Mouse (Mus musculus) thymus, postnatal 14 days (tissue): ENCODE measurements around the gene Dlk2.

Experiments used
- DNase-seq: peaks from one replicate; pipeline ENCODE4 v3.0.0; 2021

Gene Dlk2

DNA sequence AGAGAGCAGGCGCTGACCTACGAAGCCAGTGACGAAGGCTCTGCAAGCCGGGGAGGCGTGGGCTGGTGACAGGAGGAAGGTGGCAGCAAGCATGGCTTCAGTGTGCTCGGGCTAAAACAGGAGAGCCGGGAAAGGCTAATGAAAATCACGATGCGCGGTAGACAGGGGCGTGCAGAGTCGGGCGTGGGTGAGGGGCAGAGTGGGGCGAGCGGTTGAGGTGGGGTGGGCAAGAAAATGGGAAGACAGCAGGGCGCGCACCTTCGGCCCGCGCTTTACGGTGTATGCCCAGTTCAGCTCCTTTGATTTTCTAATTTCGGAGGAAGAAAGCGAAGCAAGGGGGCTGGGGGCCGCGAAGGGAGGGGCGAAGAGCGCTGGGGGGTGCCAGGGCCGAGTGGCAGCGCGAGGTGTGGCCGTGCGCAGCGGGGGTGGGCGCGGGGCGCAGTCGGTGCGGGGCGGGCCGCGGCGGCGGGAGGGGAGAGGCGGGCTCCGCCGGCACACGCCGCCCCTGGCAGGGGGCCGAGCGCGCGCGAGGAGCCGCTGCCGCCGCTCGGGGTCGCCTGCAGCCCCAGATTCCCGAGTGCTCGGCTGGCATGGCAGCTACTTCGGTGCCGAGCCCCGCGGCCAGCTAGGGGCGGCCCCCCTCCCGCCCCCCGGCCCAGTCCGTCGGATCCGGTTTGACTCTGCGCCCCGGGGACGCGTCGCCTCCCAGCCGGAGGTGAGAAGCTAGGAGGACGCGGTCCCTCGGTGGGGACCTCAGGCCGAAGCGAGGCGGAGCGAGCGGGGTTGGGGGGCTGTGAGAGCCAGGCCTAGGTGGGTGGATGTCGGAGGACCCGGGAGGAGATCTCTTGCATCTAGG lies at the start of gene Dlk2:
TSS of gene Dlk2 (plus strand) at position 58 of the 856 bp plus-strand sequence.
- DNase-seq = peak; percentile 20

DNA sequence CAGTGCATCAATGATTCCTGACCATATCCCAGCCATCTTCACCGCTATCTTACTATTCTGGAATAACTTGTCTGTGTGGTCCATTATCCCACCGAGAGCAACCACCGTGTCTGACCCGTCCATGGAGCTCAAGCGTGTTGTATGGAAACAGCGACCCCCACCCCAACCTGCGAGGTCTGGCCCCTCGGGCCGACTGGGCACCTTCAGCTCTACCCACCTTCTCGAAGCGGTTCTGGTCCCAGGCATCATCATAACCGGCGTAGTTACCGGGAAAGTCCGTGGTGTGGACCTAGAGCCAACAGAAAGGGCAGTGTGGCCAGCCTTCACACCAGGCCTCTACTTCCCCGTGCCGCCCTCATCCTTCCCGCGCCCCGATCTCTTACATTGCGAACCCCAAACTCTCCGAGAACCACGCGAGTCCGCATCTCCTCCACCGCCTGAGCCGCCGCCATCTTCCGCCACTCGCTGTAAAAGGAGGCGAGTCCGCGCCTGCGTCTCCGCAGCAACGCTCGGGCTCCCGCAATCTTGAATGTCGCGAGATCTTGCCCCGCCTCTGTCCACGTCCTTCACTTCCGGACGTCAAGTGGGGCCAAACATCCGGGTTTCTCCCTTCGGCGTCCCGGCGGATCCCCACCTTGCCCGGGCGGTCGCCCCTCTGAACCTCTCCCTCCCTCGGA lies 49.6 kb upstream of the Dlk2 start, which contains the start of the genes Polr1c and Yipf3:
TSS of gene Polr1c (minus strand) at position 543 of the 677 bp plus-strand sequence.
TSS of gene Yipf3 (plus strand) at position 569 of the 677 bp plus-strand sequence.
- peak; percentile 94 for DNase-seq

DNA sequence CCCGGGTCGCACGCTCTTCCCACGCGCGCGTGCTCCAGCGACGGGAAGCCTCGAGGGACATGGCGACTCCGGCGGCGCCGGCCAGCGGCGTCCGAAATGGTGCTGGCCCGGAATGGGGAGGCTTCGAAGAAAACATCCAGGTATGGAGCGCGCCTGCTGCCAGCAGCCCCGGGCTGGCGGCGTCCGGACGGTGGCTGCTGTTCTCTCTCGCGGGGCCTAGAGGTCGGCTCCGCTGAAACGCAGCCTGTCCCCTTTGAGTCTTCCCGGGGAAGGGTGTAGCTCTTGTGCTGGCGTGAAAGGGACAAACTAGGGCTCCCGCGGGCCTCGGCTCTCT lies 49.1 kb upstream of the Dlk2 start:
- no peak for DNase-seq

DNA sequence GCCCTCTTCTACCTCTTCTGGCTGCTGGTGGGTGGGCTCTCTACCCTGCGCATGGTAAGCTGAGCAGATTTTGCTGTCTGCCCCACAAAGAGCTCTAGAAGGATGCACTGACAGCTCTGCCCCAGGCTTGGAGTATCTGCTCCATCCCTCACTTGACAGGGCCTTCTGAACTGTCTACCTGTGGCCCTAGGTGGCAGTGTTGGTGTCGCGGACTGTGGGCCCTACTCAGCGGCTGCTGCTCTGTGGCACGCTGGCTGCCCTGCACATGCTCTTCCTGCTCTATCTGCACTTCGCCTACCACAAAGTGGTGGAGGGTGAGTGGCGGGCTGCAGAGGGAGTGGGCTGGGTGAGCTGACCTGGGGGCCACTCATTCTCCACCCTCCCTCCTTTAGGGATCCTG lies 46.0 kb upstream of the Dlk2 start:
- DNase-seq = peak; percentile 38

DNA sequence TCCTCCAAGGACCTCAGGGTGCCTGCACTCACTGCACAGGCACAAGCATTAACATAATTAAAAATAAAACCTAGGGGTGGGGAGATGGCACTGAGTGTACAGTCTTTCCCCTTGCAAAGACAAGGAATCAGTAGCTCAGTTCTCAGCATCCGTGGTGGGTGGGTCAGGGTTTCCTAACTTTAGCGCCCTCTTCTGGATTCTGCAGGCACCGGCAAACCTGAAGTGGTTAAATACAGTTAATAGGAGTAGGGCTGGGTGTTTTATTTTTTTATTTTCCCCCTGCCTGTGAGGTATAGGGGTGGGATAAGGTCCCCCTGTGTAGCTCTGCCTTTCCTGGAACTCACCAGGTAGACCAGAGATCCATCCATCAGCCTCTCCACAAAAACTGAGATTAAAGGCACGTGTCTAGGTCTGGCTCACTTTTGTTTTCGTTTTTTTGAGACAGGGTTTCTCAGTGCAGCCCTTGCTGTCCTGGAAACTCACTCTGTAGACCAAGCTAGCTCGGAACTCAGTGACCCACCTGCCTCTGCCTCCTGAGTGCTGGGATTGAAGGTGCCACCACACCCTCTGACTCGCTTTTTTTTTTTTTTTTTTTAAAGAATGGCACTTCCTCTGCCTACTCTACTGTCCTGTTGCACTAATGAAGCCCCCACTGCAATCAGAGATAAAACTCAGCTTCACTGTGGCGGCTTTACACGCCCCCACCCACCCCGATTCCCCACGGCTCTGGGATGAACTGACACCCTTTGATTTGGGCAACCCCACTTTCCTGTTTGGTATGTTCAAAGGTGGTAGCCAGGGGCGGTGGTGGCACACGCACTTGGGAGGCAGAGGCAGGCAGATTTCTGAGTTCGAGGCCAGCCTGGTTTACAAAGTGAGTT lies 44.4 kb upstream of the Dlk2 start:
- peak; percentile 55 for DNase-seq

DNA sequence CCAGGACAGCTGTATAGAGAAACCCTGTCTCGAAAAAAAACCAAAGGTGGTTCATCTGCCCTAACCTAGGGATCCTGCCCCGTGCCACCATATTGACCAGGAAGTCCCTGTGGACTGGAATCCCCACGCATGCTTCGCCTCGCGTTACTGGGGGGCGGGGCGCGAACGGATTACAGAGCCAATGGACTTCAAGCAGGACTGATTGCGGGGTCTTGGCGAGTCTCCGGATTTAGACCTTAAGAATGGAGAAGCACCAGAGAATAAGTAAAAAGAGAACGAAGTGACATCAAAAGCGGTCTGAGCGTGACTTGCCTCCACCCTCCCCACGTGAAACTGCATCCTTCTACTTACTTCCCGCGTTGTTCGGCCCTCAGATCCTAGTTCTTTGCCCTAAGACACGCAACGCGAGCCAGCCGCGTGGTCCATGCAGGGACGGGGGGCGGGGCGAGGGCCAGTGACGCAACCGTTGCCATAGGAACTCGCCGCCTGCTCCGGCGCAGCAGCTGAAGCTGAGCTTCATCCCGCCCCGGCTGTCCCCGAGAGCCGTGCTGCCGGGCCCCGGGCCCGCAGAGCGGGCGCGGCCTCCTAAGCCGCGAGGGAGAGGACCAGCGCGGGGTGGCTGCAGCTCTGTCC lies 43.7 kb upstream of the Dlk2 start, which contains the start of gene Lrrc73:
TSS of gene Lrrc73 (plus strand) at position 80 of the 633 bp plus-strand sequence.
- peak; percentile 92 for DNase-seq

DNA sequence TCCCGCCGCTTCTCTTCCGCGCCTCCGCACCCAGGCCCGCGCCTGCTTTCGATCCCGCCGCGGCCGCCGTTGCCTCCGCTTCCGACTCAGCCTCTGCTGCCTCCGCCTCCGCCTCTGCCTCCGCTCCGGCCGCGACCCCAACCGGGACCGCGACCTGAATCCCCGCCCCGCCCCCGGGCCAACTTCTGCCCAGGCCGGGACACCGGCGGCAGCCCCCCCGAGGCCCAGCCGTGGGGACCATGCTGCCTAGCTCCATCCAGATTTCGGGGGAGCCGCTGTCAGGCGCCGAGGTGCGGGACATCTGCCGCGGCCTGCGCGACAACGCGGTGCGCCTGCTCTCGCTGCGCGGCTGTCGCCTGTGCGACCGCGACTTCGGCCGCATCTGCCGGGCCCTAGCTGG lies 43.1 kb upstream of the Dlk2 start:
- DNase-seq = peak; percentile 62

DNA sequence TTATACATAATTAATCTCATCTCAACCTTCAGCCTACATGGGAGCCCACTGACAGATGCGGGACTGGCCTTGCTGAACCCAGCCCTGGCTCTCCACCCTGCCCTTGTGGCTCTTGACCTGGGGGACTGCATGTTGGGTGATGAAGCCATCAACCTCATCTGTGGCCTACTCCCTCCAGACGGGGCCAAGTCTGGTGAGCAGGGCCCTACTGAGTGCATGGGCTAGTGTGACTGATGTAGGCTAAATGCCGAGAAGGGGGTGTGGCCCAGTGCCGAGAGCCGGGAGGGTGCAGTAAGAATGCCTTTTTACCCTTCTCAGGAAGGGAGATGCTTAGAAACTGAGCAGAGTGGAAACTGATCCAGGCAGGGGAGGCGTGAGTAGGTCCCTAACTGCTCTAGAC lies 42.1 kb upstream of the Dlk2 start:
- DNase-seq = no peak

DNA sequence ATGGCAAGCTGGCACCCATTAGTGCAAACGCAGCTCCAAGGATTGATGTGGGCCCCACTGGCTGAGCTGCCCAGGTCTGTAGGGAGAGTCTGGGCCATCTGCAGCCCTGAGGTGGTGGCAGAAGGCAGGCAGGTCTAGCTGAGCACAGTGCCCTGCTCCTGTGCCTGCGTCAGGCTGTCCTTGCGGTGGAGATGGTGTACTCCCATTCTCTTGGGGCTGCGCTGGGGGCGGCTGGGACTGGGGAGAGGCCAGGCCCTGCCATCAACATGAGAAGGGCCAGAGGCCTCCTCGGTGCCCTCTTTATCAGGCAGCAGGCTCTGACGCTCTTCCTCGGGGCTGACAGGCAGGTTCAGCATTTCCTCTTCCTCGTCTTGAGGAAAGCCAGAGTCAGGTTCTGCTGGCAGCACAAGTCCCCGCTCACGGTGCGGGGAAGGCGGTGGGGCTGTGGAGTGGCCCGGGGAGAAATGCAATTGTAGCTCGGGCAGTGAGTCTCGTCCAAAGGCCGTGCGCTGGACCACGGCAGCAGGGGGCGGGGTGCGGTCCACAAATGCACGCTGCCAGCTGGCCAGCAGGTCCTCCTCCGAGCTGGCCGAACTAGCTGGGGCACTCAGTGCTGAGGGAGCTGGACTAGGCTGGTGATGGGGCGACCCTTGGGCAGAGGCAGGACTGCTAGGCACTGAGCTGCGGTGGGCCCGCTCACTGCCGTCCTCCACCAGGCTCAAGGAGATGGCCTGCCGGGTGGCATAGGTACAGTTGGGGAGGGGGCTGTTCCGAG lies 38.8 kb upstream of the Dlk2 start:
- DNase-seq = no peak

DNA sequence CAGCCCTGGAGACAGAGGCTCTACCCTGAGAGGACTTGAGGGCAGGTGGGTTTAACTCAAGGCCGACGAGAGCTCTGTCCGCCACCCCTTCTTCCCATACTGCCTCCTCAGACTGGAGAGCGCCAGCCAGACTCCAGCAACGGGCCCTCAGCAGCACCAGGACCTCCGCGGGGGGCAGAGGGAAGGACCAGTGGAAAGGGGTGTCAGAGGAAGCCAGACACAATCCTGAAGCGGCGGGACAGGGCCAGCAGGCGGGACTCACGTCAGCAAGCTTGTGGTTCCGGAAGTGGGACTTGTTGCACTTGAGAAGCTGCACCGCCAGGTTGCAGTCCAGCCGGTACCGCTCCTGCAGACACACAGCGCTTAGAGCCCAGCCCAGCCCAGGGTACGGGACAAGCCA lies 37.5 kb upstream of the Dlk2 start:
- no peak for DNase-seq

DNA sequence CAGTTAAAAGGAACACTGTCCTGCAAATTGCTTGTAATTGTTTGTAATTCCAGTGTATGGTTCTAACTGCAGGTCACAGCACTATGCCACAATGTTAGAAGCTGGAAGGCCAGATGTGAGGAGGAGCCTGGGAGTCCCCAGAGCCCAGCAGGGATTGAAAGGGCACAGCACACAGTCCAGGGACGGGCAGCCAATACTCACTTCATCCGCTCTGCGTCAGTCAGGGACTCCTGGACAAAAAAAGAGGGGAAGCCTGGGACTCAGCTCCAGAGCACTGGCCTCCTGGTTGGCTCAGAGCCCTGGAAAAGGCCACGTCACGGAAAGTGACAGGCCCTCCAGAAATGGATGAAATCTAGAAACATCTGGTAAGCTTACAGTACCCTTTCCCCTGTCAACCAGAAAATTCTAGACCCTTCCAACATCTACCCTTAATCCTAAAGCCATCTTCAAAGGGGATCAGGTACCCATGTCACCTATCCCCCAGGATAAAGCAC lies 35.0 kb upstream of the Dlk2 start:
- DNase-seq = no peak

DNA sequence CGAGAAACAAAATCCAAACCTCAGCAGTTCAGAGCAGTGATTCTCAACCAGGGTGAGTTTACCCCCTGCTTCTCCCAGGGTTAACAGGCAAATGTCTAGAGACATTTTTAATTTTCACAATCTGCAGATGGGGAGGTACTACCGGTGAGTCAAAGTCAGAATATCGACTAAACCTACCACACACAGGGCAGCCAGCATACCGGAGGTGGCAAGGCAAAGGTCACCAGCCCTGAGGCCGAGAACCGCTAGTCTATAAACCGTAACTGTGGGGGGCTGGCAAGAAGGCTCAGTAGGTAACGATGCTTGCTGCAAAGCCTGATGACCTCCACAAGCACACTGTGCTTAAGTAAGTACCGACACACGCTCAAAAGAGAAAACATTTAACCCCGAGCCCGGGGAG lies 31.7 kb upstream of the Dlk2 start:
- DNase-seq = no peak

DNA sequence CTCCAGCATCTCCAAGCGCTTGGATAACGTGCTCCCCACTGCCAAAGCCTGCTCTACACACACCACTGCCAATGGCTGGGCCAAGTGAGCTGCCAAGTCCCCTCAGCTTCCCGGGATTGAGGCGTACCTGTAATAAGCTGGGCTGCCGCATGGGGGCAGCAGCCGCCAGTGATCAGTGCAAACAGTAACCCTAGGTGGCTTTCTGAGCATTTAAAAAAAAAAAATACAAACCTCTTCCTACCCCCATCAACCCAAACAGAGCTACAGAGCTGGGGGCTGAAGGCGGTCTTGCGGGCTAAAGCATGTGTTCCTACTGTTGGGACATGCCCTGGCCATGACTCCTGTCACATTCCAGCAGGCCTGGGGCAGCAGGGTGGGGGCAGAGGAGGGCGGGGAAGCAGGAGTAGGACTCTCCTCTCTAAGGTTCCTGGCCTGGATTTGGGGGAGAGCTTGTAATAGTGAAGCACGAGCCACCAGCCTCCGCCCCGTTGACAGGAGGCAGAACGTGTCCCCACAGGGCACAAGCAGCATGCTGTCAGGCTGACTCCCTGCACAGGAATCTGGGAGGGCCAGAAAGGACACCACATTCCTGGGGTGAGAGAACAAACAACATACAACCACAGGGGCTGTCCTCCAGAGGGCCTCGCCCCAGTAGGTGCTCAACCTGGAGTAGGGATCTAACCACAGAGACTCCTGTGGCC lies 31.2 kb upstream of the Dlk2 start:
- DNase-seq = peak; percentile 80

DNA sequence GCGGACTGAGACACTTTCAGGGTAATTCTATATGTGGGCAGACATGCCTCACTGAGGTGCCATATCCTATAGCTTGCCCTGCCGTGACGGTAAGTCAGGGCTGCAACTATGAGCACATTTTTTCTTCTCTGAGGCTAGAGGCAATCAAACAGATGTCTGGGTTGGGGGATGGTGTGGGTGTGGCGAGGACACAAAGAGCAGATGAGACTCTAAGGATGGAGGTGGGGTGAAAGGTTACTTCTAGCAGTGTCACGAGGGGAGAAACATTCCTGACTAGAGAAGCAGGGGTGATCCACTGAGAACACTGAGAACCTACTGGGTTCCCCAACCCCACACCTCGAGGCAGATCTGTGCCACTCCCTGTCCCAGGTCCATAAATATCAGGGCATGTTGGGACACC lies 30.2 kb upstream of the Dlk2 start:
- DNase-seq = no peak

DNA sequence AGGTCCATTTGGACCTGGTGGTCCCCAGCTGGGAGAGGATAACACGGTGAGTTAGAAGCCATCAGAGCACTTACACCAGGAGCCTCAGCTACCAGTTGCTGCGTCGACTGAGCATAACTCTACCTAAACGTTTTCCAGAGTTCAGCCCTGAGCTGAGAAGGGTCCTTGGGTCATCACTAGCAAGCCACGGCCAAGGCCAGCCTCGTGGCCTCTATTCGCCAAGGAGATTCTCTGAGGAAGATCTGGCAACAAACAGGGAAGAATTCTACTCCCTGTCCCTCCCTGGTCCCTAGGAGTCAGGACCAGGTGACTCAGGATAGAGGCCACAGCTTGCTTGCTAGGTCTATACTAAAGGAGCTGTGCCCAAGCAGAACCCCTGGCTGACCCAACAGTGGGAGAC lies 29.7 kb upstream of the Dlk2 start:
- no peak for DNase-seq

DNA sequence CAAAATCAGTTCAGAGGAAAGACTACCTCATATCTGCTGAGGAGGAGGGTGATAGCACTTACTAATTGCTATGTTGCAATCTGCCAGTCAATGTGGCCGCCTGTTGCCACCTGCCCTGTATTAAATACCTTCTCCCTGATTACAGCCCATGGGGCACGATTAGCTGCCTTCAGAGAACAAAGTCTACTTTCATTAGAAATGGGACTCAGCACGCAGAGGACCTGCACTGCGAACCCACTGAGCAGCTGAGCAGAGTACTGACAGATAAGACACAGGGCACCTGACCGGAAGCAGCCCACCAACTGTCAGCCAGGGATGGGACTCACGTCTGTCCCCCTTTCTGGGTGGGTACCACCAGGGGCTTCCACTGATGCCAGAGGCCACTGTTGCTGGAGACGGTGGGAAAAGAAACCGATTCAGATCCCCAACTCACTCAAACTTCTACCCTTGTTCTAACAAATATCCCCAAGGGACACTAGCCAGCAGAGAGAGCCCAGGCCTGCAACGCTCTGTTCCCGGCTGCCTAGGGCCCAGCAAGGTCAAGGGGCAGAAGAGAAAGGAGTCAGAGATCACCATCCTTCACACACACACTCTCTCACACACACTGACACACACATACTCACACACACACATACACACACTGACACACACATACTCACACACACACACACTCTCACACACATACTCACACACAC lies 29.0 kb upstream of the Dlk2 start:
- no peak for DNase-seq

DNA sequence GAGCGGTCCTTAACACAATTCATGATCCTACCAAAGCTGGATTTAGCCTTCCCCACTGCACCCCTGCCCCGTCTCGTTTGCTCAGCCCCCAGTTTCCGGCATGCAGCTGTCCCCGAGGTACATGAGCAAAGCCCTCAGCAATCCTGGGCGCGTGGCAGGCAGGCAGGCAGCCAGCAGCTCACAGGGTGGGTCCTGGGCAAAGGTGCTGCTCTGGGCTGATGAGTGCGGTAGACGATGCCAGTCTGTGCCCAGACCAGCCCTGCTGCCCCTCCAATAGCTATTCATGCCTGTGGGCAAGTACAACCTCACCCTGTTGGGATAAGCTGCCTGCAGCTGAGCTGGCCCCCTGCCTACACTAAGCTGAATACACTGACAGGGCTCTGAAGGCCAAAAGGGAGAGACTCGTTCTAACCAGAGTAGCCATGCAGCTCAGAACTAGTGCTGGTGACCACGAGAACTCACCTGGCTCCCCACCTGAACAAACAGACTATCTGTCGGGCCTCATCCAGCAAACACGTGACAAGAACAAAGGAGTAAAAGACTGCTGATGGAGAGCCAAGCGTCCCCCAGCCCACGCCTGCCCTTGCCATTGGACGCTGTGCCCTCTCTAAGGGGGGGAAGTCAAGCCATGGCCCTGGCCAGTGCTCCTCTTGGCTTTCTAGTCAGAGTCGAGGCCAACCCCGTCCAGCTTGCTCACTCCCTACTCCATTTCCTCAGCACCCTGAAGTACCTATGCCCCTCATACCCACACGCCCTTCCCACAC lies 27.3 kb upstream of the Dlk2 start:
- no peak for DNase-seq

DNA sequence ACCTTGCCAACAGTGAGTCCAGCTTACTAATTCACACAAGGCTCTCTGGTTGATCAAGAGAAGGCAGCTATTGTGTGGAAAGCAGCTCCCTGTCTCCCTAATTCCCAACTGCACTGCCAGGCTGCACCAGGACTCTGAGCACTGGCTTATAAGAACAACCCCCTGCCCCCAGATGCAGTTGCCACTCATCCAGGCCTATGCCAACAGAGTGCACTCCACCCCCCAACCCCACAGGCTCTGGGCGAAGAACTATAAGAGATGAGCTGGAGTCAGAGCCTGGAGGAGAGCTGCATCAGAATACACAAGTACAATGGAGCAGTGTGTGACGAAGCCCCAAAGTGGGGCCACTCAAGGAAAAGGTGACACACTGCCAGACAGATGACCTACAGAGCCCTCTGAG lies 25.2 kb upstream of the Dlk2 start:
- DNase-seq = no peak

DNA sequence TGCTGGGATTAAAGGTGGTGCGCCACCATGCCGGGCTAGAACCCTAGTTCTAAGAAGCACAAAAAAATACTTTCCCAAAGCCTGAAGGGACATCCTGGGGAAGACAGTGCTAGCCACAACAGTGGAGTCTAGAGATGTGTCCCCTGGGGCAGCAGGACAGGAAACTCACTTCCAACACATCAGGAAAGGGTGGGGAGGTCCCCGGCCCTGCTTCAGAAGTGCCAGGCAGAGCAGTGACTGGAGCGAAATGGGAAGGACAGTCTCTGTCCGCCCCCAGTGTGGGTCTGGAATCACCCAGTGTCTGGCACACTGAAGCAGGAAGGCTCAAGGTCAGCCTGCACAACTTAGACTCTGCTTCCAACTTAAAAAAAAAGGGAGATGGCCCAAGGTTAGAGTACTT lies 24.5 kb upstream of the Dlk2 start:
- DNase-seq = no peak

DNA sequence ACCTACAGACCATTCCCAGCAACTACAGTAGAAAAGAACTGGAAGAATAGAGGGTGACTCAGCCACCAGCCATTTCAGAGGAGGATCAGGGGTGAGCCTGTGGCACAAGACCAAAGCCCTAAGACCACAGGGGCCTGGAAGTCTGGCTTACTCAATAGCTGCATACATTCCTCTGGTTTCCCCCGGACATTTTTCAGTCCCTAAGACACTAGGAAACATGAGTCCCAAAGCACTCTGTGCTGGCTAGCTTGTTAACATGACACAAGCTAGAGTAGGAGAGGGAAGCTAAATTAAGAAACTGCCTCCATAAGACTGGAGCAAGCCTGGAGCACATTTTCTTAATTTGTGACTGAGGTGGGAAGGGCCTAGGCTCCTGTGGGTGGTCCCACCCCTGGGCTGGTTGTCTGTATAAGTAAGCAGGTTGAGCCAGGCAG lies 23.4 kb upstream of the Dlk2 start:
- DNase-seq = no peak
